Mouse (Mus musculus) mesoderm, embryonic 11.5 days (tissue): ENCODE measurements around the gene Opcml.

Source experiments
- DNase-seq: peaks from one replicate; pipeline ENCODE4 v3.0.0-alpha.2; 2012; ENCODE audit warnings: low read depth, low spot score

Gene Opcml

DNA sequence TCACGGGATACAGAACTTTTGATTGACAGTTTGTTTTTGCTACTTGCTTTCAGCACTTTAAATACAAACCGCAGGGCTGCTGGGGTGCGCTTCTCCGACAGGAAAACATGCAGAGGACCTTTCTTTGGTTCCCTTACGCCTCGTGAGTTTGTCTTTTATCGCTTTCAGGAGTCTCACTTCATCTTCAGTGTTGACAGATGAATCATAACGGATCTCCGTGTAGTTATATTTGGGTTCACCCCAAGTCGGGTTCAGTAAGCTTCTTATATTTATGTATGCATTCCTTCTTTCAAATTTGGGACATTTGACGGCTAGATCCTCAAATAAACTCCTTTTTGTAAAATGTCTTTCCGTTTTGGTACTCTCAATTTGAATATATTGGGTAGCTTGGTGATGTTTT, 632.8 kb downstream of the Opcml start:
- no peak for DNase-seq

DNA sequence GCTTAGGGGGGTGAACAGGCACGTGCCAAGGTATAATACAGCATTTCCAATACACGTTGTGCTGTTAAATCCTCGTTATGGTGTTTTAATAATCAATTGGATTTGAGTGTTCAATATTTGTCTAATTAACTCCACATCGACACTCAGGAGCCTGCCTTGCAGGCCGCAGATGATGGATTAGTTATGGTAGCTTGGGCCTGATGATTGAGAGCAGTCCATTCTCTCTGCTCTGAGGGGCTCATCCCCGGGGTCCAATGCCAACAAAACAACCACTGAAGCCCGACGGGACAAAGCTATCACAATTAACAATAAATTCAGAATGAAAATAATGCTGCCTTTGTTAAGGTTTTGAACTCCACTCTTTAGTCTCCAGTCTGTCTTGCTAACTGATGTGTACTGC, 641.6 kb downstream of the Opcml start:
- peak; percentile 27 for DNase-seq

DNA sequence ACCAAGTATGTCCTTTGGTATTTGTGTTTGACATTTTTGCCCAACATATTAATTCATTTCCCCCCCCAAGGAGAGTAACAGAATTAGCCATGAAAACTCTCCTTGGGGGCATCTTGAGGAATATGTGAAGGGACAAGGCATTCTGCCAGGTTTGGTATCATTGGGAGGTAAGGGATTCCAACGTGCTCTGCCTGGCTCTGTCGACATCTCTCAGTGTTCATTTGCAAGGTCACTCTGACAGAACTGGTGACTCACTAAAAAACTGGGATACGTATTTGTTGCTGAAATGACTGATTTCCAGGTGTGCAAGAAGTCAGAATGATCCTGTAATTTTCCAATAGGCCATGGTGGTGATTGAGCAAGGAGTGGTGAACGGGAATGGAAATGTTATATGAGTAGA, 648.2 kb downstream of the Opcml start:
- no peak for DNase-seq

DNA sequence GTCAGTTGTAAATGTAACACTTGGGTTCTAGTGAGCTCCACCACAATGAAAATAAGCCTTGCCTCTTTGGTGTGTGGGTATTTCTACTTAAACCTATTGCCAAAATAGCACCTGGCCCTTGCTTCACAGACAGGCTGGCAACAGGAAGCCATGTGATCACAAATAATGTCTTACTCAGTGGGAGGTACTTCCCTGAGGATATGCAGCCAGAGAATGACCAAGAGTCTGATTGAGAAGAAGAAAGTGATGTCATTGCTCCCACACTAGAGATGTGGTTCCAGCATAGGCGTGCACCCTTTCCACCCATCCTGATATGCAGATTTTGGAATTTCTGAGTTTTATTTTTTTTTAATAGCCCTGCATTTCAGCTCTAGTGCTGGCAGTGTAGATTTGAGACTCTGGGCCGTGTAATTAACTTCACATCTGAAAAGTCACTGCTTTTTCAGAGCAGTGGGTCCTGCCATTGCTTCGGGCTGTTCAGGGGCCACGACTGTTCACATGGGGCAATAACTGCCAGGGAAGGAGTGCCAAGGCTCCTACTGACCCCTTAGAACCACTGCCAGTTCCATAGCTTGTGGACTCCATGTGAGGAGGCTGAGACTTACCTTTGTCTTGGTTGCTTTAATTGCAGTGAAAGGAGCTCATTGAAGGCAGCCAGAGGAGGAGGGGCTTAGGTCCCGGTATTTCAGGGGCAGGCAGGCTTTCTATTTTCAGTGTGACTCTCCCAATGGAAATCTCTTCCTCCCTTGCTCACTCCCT, 649.0 kb downstream of the Opcml start:
- DNase-seq, result no peak

DNA sequence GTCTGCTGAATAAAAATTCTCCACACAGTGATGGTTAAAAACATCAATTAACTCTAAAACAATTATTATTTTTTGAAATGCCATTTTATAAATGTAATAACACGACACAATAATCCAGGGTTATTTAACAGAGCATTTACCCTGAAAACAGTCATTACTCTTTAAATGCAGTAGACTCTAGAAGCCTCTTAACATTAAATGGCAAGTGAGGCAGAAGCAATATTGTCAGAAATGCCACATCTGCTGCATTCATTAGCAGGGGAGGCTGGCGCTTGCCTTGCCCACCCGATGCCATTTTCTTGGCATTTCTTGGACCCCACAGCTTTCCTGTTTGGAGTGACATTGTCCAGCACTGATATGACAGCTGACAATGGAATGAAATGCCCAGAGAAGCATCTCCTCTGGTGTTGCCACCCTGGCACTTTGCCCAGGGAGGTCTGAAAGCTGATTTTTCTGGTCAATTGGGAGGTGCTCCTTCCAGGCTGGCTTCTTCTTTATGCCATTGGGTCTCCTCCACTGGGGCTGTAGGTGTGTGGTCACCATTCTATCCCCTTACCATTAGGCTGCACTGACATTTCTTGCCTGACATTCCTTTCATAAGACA, 649.7 kb downstream of the Opcml start:
- DNase-seq, result no peak

DNA sequence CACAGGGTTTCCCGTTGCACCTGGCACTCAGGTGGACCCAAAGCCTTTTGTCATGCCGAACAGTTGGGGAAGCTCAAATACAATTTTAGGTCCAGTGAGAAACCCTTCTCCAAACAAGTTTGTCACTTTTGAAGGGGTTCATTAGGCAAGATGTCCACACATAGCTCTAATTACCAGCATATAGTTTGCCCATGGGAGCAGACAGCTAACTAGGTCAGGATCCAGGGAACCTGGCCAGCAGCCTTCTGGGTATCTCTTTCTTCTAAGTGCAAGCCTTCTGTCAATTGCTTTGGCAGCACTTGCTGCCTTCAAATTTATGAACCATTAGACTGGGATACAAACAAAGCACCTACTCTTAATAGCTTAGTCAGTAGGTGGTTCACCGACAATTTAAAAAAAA, 653.9 kb downstream of the Opcml start:
- DNase-seq, result no peak

DNA sequence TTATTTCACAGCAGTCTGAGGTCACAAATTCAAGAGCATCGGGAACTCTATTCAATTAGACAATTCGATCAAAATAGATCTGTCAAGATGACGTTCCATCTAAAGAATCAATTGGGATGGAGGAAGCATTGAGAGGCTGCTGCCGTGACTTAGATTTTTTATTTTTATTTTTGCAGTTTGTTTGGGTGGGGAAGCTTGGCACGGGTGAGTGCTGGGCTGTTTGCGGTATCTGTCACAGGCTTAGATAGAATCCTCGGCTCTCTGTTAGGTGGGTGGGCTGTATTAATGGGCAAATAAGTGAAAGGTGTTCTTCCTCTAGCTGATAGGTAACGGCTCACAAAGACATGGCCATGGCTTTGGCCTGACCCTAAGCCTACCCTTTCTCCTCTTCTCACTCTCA, 654.4 kb downstream of the Opcml start:
- DNase-seq, result no peak

DNA sequence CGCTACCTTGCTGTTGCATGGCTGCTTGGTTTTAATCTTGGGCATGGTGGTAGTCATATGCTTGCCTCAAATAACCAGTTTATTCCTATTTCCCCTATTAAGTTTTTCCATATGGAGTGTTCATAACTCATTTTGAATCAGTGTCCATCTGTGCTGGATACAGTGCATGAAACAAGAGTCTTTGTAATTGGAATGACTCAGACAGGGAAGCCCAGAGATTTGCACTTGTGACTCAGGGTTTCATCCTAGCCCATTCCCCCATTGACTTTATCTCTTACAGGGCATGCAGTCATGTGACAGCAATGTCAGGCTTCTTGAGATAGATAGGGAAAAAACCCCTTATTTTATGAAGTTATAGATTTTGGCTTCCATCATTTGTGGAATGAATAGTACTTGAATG, 655.3 kb downstream of the Opcml start:
- no peak for DNase-seq

DNA sequence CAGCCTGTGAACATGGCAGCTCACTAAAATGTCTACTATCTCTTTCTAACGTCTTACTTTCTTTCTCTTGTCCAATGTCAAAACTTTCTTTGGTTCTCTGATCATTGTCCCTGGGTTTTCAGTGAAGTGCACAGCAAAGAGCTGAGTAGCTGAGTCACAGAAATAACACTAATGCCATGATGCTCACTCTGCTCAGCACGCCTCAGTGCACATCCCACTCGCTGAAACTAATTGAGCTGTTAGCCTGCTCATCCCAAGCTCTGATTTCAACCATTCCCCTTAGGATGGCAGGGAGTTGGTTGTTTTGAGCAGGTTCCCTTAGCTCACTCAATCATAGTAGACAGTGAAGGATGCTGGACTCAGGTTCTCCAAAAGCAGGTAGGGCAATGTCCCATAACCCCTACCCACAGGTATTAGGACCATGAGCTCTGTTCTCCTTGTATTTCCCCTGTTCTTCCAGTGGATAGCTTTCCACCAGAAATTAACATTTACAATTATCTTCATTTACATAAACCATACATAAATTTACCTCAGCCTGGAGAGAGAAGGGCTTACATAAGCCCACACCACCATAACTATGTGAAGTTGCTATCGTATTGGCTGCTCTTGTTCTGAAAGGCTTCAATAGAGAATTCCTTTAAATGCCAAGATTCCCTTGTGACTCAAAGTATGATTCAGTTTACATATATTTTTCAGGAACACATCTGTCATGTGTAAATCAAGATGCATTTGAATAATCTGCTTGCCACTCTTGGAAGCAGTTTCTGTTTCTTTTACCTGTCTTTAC, 655.9 kb downstream of the Opcml start:
- no peak for DNase-seq

DNA sequence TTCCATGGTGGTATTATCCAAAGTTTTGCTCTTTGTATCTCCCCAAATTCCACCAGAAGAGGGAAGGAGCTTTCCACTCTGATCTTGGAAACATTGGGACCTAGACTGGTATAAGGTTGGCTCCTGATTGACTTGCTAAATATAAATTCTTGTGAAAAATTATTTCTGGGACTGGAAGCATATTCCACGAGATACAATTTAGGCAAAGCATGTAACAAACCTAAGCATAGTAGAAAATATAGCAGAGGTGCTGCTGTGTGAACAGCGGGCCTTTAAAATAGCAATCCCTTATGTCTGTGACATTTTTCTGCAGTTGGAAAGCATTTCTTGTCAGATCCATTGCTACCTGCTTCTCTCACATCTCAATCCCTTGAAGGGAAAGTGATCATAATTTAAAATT, 661.9 kb downstream of the Opcml start:
- no peak for DNase-seq

DNA sequence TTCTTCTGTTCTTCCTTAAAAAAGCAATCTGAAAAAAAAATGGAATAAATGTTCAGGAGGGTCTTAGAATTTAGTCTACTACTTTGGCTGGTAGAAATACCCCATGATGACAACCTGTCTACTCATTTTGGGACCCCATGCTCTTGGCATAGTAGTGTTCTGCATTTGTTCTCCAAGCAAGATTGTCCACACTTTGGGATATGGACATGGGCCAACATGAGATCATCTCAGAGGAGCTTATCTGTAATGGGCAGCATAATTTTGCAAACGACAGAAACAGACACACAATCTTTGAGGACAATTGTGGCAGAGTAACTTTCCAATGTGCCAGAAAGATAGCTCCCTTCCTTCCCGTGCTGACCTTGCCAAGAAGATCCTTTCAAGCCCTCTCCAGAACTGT, 662.5 kb downstream of the Opcml start:
- DNase-seq, result no peak

DNA sequence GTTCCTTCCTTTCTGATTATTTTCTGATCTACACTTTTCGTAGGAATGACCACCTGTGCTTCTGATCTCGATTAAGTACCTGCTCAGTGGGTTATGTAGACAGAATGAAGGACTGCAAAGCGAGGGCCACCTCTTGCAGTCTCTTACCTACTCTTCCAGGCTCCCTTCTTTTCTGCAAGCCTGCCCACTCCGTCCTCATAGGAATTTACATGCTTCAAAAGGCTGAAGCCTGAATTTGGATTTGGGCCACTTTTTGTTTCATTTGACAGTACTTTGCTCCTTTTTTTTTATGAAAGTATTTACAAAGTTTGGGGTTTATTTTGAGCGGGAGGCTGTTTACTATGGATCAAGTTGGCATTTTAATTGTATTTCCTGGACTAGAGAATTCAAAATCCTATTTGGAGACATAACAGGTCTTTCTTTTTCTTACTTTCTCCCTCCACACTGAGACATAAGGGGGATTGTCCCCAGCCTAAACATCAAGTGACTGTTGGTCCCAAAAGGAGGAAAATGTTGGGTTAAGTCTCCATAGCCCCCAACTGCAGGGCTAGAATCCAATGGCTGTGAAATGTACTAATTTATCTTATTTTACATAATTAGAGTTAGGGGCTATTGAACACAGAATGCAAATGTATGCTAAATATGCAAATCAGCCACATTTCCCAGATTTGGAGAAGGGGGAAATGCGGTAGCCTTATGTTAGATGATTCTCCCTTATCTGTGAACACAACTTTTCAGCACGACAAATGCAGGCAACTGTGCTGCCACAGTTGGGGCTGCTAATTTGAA, 667.6 kb downstream of the Opcml start:
- DNase-seq, result no peak

DNA sequence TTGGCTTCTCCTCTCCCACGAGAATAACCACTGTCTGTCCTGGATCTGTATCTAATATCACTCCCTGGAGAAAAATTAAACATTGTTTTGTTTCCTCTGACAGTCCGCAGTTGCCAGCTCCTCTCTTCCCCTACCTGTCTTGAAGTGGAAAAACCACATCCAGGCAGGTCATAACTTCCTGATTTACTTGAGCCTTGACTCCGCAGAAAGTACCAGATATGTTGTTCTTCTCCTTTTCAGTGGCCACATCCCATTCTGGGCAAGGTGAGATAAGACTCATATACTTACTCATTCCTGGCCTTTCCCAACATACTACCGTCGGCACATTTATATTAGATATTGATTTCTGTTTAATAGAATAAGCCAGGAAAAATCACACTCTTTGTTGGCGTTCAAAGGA, 673.0 kb downstream of the Opcml start:
- DNase-seq, result no peak

DNA sequence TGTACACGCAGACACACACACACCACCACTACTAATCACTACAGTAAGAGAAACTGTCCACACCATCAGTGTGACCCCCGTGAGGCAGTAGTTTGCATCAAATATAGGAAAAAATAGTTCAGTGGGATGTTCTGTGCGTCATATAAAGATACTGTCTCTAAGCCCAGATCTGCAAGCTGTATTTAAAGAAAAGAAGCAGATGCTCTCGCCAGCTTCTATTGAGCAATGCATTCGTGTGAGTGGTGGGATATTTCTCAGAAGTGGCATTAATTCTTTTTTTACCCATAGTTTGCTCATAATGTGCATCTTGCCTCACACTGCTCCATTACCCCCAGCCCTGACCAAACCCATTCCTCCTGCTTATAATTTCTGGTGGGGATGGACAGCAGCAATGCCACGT, 678.8 kb downstream of the Opcml start:
- DNase-seq, result no peak

DNA sequence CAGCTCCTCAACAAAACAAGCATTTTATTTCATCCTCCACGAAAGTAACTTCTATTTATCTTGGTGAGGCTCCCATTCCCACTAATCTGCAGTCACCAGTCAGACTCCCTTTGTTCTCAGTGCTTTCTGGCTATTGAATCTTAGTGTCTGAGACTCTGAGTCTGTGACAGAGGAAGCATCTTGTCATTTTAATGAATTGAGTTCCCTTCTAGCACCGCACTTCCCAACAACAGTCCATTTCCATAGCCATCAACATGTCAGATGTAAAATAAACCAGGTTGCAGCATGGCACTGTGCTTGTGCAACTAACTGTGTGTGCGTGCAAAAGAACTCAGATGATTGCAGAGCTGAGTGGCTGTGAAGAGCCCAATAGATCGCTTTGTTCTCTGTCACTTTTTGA, 680.9 kb downstream of the Opcml start:
- peak; percentile 17 for DNase-seq

DNA sequence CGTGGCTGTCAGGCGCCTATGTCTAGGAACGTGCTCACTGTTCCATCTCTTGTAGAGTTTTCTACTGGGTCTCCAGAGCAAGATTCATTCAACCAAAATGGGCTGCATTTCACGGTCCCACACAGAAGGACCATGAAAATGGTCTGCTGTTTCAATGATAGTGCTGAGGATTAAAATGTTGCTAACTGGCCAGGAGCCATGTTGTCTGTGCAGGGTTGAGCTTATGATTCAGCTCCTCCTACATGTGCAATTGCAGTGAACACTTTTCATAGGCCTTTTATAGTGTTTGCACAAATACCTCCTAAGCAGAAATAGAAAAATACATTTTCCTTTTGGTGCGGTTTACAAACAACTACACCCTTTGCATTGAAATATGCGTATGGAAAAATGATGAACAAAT, 684.0 kb downstream of the Opcml start:
- DNase-seq, result no peak

DNA sequence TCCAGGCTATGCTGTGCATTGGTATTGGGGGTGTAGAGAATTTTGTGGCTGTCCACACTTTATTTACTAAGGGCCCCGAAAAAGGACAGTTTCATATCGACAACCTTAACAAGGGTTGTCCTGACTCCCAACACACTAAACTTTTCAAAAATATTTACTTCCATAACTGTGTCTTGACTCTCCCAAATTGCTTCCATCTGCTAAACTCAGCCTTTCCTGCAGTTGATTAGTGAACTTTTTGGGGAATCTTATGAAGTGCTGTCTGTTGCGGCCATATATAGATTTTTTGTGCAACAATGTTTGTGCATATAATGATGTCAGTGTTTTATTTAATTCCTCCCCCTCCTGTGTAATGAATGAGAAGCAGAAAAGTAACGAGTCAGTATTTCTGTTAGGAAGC, 690.7 kb downstream of the Opcml start:
- no peak for DNase-seq

DNA sequence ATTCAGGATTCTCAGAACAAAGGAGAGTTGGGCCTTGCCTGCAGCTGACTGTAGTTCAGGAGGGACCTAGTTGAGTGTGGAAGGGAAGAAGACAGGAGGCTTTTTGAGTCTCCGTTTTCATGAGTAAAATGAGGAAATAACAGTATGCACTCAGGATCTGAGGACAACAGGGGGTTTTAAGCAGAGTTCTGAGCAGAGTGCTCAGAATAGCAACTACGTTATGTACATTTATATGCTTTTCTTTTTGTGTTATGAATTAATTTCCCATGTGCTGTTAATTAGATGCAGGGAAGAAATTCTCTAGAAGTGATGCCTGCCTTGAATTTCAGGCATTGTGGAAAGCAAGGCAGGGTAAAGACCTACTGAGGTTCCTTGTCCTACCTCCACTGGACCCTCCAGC, 697.9 kb downstream of the Opcml start:
- no peak for DNase-seq

DNA sequence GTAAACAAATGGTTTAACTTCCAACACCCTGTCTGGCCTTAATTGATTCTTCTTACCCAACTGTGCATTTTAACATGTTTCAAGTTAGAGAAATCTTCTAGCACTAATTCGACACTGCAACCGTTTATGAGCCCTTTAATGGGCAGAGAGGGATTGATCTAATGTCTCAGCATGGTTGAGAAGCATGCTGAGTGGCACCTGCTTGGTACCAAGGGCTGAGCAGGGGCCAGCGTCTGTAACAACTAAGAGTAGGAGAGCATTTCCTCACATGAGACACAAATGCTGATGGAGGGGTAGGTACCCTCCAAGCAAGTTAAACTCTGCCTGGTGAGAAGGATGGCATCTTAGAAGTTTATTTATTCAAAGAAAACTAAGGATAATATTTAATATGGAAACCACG, 699.3 kb downstream of the Opcml start:
- DNase-seq, result no peak

DNA sequence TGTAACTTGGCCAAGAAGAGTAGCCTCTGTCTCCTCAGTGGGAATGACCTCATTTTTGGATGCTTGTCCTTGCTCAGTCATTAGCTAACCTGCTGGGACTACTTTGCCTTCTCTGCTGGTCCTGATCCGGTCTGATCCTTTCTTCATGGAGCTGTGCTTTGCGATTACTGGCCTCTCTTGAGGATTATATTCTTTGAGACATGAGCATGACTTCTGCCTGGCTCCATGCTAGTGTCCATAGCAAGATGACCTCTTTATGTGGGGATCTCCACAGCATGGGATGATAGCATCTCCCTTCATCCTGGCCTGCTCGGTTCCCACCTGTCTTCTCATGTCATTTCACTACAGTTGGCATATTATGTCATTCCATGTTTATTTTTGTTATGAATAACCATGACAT, 699.8 kb downstream of the Opcml start:
- DNase-seq, result no peak

DNA sequence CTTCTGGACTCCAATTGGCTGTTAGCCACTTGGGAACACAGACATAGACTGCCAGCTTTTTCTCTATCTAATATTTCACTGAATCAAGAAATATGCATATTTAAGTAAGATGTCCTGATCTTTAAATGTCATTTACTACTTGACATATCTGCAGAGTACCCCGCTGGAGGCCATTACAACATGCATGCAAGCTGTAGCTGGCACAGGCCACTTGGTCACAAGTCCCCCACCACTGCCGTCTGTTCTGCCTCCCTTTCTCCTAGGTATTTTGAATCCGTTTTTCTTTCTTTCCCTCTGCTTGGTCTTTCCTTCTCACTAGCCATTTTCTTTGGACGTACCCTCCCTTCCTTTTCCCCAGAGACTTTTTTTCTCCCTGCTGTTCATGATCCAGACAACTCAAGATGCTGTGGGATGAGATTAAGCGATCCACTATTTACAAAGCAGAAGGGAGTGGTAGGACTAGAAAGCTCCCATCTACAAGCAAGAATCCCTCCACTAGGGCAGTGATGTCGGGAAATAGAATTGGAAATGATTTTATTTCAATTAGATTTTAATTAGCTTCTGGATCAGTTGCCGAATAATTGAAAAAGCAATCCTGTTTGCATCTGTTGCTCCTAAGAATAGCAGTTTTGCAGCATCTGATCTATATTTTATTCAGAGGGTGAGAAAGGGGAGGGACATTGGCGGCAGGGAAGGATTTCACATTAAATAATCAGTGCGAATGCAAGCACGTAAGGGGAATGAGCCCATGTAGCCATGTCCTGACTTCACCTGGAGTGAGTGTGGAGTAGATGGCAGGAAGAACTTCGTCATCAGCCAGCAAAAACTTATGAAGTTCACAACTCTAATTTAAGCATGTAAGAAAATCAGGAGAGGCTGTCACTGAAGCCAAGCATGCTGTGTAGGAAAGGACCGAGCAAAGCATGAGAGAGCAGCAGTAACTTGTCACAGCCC, 709.5 kb downstream of the Opcml start:
- no peak for DNase-seq
